Mouse (Mus musculus): ENCODE measurements at regions not wholly inside any gene's neighbourhood (a gene's known extent, or its start where the extent isn't known, plus 50 kb on each side); places are given as distances from the start of the nearest gene placed in this dataset.

DNA sequence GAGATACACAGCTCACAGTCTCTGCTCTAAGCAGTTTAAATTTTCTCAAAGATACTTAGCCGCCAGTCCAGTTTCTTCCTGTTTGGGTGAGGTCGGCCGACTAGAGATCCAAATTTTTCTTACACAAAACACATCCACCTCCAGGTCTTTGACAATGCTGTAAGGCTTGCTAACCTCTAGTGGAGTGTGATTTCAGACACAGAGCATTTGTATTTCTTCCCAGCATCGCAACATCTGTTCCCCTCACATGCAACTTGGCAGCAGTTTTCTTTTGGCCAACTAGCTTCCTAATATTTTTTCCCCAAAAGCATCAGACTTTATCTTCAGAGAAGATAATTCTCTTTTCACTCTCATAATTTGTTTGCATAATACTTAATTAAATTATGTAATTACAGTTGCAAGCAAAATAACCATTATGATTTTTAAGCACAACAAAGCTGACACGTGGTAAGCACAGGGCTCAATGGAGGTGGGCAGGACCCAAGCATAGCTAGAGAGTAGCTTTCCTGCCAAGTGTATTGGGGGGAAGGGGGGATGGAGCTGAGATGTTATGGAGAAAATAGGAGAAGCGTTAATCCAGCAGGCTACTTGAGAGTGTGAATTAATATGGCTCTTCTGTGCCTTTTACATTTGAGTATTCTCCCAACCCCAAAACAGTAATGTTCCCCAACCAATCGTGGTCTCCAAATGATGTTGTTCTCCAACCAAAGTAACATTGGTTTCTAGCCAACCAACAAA, 276.9 kb downstream of the Cbln4 start:
- H3K4me3 ChIP-seq = no peak overlapping the region
- H3K4me2 ChIP-seq = no peak overlapping the region
- H3K27me3 ChIP-seq = no peaks in the 10 kb centered on the region
- H3K36me3 ChIP-seq = no peaks in the 10 kb centered on the region
- no peak overlapping the region for H3K9ac ChIP-seq
- 0 out of 2 replicates have a peak, but pooled peaks cover under 1% of the 10 kb centered on the region for H3K4me1 ChIP-seq (replicated peaks)
- 85% methylated on average over 7 of the region's 7 CpGs for WGBS
- no peaks in the 10 kb centered on the region for H3K9me3 ChIP-seq
- no peak overlapping the region for H3K27ac ChIP-seq (replicated peaks)
- ATAC-seq (ENCODE audit: low read depth) = no peak

DNA sequence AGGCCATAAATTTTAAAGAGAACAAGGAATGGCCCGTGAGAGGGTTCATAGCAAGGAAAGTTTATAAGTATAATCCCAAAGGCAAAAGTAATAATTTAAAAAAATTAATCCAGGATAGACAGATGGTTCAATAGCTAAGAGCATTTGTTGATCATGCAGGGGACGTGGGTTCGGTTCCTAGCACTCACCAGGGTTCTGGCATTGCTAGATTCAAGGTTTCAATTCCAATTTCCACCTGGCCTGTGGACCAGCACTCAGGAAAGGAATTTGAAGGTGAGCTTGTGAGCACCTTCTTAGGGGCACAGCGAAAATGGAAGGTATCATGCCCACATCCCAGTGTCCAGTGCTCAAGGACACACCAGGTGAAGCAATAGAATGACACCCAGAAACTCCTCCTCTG, 278.2 kb downstream of the Cbln4 start:
- Histone ChIP-seq H3K27me3 (no peaks in the 10 kb centered on the region), H3K4me2 (no peak overlapping the region), H3K4me3 (no peak overlapping the region), H3K9me3 (no peaks in the 10 kb centered on the region), H3K9ac (no peak overlapping the region), H3K27ac (replicated peaks) (no peak overlapping the region), H3K36me3 (no peaks in the 10 kb centered on the region), H3K4me1 (replicated peaks) (no peaks in the 10 kb centered on the region)
- 82% methylated on average over 4 of the region's 4 CpGs for WGBS
- no peak for ATAC-seq (ENCODE audit: low read depth)

DNA sequence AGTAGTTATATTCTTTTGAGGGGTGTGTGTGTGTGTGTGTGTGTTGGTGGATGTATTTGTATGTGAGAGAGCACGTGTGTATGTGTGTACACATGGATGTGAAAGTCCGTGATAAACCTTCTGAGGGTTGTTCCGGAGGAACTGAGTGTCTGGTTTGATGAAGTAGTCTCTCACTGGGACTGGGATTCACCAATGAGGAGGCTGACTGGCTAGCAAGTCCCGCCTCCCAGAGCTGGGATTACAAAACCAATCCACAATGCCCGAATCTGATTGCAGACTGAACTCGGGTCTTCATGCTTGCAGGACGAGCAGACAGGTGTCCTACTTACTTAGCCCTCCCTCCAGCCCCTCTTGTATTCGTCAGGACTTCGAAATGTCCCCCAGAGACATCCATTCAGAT, 289.8 kb downstream of the Cbln4 start:
- Histone ChIP-seq H3K36me3 (no peaks in the 10 kb centered on the region), H3K27me3 (no peaks in the 10 kb centered on the region), H3K4me2 (no peak overlapping the region), H3K4me1 (replicated peaks) (no peaks in the 10 kb centered on the region), H3K4me3 (no peak overlapping the region), H3K27ac (replicated peaks) (no peak overlapping the region), H3K9ac (no peak overlapping the region), H3K9me3 (no peaks in the 10 kb centered on the region)
- ATAC-seq (ENCODE audit: low read depth) = no peak
- WGBS = 77% methylated on average over 9 of the region's 9 CpGs

DNA sequence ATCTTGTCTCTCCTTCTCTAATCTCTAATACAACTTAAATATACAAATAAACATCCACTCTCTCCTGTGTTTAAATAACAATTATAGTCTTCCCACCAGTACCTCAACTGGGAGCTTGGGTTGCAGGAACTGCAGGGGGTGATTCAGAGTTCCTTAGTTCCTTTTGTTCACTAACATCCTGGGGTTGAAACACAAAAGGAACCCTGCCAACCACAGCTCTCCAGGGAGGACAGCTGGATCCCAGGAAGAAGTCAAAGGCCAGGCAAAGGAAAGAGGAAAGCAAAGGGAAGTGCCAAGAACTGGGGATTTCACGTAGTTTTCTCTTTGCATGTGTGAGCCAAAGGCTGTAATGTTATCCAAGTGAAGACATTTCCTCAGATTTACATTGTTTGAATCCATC, 296.1 kb downstream of the Cbln4 start:
- H3K36me3 ChIP-seq = no peaks in the 10 kb centered on the region
- no peaks in the 10 kb centered on the region for H3K27me3 ChIP-seq
- no peaks in the 10 kb centered on the region for H3K9me3 ChIP-seq
- H3K4me1 ChIP-seq (replicated peaks) = no peaks in the 10 kb centered on the region
- no peak overlapping the region for H3K27ac ChIP-seq (replicated peaks)
- H3K4me2 ChIP-seq = no peak overlapping the region
- H3K4me3 ChIP-seq = no peak overlapping the region
- no peak overlapping the region for H3K9ac ChIP-seq
- no peak for ATAC-seq (ENCODE audit: low read depth)
- 12% methylated on average over 1 of the region's 1 CpGs for WGBS

DNA sequence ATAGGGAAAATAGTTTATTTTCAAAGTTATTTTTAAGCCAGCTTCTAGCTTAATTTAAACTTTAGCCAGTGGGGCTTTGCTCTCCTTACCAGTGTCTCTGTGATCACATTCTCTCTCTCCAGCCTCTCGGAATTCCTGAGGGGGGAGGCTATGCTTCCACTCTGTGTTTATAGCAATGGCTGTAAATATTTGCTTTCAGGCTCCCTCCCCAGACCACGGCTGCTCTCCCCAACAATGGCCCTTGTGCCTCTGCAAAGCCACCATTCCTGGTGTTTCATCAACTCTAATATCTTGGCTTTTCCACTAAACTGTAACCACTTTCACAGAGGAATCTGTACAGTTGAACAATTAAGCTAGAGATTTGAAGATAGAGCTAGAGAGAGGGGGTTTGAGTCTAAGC, 300.2 kb downstream of the Cbln4 start:
- H3K27ac ChIP-seq (replicated peaks) = no peak overlapping the region
- no peaks in the 10 kb centered on the region for H3K9me3 ChIP-seq
- no peak overlapping the region for H3K9ac ChIP-seq
- ATAC-seq (ENCODE audit: low read depth) = no peak
- H3K36me3 ChIP-seq = no peaks in the 10 kb centered on the region
- no peak overlapping the region for H3K4me3 ChIP-seq
- no peaks in the 10 kb centered on the region for H3K4me1 ChIP-seq (replicated peaks)
- no peaks in the 10 kb centered on the region for H3K27me3 ChIP-seq
- H3K4me2 ChIP-seq = no peak overlapping the region
- WGBS = 5% methylated on average over 2 of the region's 2 CpGs

DNA sequence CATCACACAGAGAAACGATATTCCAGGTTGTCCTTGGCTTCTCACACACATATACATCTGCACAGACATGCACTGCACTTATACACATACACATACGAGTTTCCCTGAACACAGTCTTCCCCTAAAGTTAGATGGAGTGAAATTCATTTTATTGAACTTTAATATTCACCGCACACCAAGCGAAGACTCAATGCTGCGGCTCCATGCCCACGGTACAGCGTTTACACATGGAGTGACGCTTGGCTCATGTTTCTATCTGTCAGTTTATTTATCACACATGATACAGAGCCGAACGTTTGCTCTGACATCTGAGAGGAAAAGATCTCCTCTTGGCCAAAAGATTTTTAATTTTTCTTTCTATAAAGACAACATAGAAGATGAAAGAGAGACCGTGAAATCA, 300.6 kb downstream of the Cbln4 start:
- Histone ChIP-seq H3K9me3 (no peaks in the 10 kb centered on the region), H3K4me3 (no peak overlapping the region), H3K27me3 (no peaks in the 10 kb centered on the region), H3K36me3 (no peaks in the 10 kb centered on the region), H3K9ac (no peak overlapping the region), H3K4me1 (replicated peaks) (no peaks in the 10 kb centered on the region), H3K4me2 (no peak overlapping the region), H3K27ac (replicated peaks) (no peak overlapping the region)
- ATAC-seq (ENCODE audit: low read depth) = no peak
- WGBS = 79% methylated on average over 11 of the region's 11 CpGs

DNA sequence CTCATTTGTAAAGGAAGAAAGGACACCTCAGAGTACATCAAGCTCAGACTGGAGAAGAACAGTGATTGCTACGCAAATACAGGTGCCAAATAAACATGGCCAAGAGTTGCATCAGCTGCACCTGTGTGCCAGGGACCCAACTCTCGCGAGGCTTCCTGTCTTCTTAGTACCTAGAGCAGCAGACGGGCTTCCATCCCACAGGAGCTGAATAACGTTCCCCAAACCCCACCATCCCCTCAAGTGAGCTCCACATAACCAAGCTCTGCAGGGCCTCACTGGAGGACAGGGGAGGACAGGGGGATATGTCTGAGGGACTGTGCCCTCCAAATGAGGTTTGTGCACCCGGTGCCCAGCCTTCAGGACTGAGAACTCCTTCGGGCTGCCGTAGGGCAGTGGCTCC, 305.5 kb downstream of the Cbln4 start:
- H3K27me3 ChIP-seq = no peaks in the 10 kb centered on the region
- H3K4me3 ChIP-seq = no peak overlapping the region
- no peak overlapping the region for H3K4me2 ChIP-seq
- ATAC-seq (ENCODE audit: low read depth) = no peak
- no peak overlapping the region for H3K9ac ChIP-seq
- no peaks in the 10 kb centered on the region for H3K9me3 ChIP-seq
- H3K36me3 ChIP-seq = no peaks in the 10 kb centered on the region
- H3K27ac ChIP-seq (replicated peaks) = no peak overlapping the region
- 87% methylated on average over 8 of the region's 8 CpGs for WGBS
- H3K4me1 ChIP-seq (replicated peaks) = peaks cover 15% of the 10 kb centered on the region

DNA sequence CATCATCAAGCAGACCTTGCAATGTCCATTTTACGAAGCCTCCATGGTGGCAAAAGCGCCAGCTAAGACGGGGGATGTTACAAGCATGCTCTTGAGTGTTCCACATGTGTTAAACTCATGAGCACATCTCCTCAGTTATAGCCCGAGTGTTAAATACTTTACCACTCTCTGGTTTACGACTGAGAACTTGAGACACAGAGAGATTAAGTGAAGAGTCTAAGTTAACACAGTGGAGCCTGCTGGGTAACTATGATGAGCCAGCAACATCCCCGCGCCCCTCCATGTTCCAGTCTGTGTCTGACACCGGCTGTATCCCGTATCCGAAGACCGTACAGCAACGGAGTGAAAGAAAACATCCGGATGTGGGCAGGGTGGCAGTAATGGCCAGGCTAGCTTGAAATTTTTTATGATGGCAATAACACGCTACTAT, 308.2 kb downstream of the Cbln4 start:
- 28% methylated on average over 14 of the region's 14 CpGs for WGBS
- 0 out of 2 replicates have a peak overlapping the region, but pooled peaks have one; percentile 43 for H3K9ac ChIP-seq
- no peaks in the 10 kb centered on the region for H3K36me3 ChIP-seq
- no peak overlapping the region for H3K27ac ChIP-seq (replicated peaks)
- H3K9me3 ChIP-seq = no peaks in the 10 kb centered on the region
- peak overlapping the region; percentile 41 for H3K4me2 ChIP-seq
- ATAC-seq (ENCODE audit: low read depth) = peak; percentile 42
- peaks cover 15% of the 10 kb centered on the region for H3K4me1 ChIP-seq (replicated peaks)
- no peaks in the 10 kb centered on the region for H3K27me3 ChIP-seq
- no peak overlapping the region for H3K4me3 ChIP-seq

DNA sequence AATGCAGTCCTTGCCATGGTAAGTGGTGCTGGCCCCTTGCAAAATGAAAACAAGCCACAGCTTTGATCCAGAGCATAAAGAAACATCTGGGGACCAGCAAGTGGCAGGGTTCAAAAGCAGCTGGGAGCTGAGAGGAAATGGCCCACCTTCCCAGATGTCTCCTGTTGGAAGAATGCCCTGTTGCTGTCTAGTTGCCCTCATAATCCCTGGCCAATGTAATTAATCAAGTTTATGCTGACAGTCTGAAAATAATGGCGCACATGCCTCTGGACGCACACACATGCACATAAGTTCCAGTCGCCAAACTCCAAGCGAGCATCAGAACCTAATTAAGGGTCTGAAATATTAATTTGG, 308.7 kb downstream of the Cbln4 start:
- Histone ChIP-seq H3K4me3 (no peak overlapping the region), H3K4me2 (0 out of 2 replicates have a peak overlapping the region, but pooled peaks have one; percentile 41), H3K9ac (no peak overlapping the region), H3K4me1 (replicated peaks) (peaks cover 15% of the 10 kb centered on the region), H3K27ac (replicated peaks) (no peak overlapping the region), H3K9me3 (no peaks in the 10 kb centered on the region), H3K27me3 (no peaks in the 10 kb centered on the region), H3K36me3 (no peaks in the 10 kb centered on the region)
- WGBS = 27% methylated on average over 4 of the region's 4 CpGs
- ATAC-seq (ENCODE audit: low read depth) = no peak

DNA sequence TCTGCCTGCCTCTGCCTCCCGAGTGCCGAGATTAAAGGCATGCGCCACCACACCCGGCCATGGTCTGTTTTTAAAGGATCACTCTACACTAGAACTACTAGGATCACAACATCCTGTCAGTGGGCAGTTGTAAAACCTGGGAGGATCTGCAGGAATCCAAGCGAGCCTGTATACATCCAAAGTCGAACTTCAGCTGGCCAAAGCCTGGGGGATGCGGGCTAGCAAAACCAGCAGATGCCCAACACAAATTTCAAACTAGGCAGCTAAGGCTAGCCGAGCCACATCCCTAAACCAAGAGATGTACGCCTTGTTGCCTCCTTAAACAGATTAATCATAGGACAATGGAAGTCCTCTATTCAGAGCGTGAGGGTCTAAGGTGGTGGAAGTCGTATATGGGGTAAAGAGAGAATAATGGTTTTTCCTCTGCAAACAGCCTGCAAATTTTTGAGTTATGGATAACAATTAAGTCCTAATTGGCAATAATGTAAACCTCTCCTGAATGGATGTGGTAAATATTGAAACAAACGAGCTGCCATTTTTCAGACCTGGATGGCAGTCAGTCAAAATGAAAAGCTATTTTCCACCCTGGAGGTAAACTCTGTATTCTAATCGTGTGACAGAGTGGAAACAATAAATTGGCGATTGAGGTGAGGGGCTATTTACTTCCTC, 309.2 kb downstream of the Cbln4 start:
- Histone ChIP-seq H3K4me2 (no peak overlapping the region), H3K36me3 (no peaks in the 10 kb centered on the region), H3K27ac (replicated peaks) (no peak overlapping the region), H3K4me3 (no peak overlapping the region), H3K27me3 (no peaks in the 10 kb centered on the region), H3K9me3 (no peaks in the 10 kb centered on the region), H3K4me1 (replicated peaks) (peaks cover 15% of the 10 kb centered on the region), H3K9ac (no peak overlapping the region)
- 55% methylated on average over 14 of the region's 14 CpGs for WGBS
- ATAC-seq (ENCODE audit: low read depth) = no peak

DNA sequence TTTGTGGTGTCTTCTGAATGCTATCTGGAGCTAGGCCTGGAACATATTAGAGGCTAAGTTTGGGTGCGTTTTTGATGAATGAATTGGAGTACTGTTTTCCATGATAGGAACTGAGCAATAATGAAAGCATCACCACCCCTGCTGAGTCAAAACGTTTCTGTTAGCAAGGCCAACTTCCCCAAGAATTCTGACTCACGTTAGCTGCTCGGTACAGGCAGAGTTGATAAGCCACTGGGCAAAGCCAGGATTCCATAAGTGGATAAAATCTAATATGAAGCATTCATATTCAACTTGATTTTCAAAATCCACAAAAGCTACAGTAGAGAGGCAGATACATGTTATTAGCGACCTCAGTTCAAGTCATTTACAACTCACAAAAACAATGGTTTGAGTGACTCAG, 324.0 kb downstream of the Cbln4 start:
- Histone ChIP-seq H3K36me3 (no peaks in the 10 kb centered on the region), H3K9me3 (no peaks in the 10 kb centered on the region), H3K9ac (no peak overlapping the region), H3K27me3 (no peaks in the 10 kb centered on the region), H3K27ac (replicated peaks) (no peak overlapping the region), H3K4me3 (no peak overlapping the region), H3K4me1 (replicated peaks) (no peaks in the 10 kb centered on the region), H3K4me2 (no peak overlapping the region)
- WGBS = 76% methylated on average over 5 of the region's 5 CpGs
- ATAC-seq (ENCODE audit: low read depth) = no peak

DNA sequence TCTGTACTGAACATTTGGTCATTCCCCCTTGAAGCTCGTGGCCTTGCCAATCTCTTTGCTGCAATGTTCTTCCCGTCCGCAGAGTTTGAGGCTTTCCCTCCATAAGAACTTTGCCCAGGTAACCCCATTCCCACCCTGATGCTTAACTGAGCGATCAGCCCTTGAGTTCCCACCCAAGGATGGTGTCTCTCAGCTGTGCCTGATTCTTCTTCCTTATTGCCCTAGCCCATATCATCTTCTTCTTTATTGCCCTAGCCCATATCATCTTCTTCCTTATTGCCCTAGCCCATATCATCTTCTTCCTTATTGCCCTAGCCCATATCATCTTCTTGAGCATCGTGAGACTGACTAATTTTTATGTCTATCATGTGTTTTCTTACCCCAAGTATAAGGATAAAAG, 324.4 kb downstream of the Cbln4 start:
- no peak overlapping the region for H3K9ac ChIP-seq
- H3K36me3 ChIP-seq = no peaks in the 10 kb centered on the region
- WGBS = 89% methylated on average over 5 of the region's 5 CpGs
- H3K4me2 ChIP-seq = no peak overlapping the region
- H3K27ac ChIP-seq (replicated peaks) = no peak overlapping the region
- H3K4me3 ChIP-seq = no peak overlapping the region
- no peak for ATAC-seq (ENCODE audit: low read depth)
- H3K27me3 ChIP-seq = no peaks in the 10 kb centered on the region
- no peaks in the 10 kb centered on the region for H3K9me3 ChIP-seq
- no peaks in the 10 kb centered on the region for H3K4me1 ChIP-seq (replicated peaks)
